Mouse (Mus musculus) adrenal gland, postnatal 10 days (tissue): ENCODE measurements around the gene Fam83g. TPM values are rescaled to one million over a fixed set of nuclear protein-coding genes. Genes with fewer than 3 reads are reported as not detected.

Source experiments
- DNase-seq: peaks from one replicate; pipeline ENCODE4 v3.0.0; 2021; ENCODE audit warnings: mixed read lengths
- total RNA-seq, 2 experiments: library from RNA; stranded (reverse); gene quantifications; 2 replicates each; pipeline ENCODE4 v1.2.3; 2021

Gene Fam83g
- total RNA-seq, 2 experiments from 2014 or later, result 0.78 to 0.85 TPM

DNA sequence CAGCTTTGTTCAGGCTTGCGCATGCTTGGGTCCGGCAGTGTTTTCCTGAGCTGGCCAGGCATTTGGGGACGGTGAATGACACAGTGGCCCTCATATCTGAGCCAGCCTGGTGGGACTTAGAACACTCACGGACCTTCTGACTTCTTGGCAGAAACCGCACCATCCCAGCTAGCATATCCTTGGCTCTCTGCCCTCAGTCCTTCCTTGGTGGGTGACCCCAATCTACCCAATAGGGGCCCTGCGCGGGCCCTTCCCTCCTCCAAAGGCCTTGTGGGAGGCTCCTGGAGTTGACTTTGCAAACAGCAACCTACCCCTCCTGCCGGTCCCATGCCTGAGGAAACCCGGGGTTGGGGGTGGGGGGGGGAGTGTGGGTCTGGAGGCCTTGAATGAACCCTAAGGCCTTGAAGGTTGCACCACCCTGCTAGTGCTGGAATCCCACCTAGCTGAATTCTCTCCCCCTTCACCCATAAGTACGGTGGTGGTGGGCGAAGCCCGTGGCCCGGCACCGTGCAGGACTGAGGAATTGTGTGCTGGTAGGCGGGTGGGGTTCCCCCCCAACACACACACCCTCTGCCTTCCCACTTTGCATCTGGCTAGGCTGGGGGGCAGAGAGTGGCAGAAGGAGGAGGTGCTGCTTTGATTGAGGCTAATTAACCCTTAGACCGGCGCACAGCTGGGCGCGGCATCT lies 9.6 kb upstream of the Fam83g start:
- DNase-seq, result peak; percentile 40

DNA sequence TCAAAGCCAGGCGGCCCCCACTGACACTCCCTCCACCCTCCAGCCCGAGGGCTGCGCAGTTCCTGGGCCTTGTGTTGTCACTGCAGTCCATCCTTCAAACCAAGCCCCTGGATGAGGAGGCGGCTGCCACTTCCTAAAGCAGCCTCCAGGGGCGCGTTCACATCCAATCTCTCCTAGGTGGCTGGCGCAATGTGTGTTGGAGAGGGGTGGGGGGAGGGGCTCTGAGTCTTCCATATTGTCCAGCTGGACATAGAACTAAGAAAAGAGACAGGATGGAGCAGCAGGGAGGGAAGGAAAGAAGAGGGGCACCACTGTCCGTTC lies 9.1 kb upstream of the Fam83g start:
- DNase-seq, result peak; percentile 40

GRCm38 (mm10) chr11:61675332-61675731 lies 8.6 kb upstream of the Fam83g start:
- no peak for DNase-seq

DNA sequence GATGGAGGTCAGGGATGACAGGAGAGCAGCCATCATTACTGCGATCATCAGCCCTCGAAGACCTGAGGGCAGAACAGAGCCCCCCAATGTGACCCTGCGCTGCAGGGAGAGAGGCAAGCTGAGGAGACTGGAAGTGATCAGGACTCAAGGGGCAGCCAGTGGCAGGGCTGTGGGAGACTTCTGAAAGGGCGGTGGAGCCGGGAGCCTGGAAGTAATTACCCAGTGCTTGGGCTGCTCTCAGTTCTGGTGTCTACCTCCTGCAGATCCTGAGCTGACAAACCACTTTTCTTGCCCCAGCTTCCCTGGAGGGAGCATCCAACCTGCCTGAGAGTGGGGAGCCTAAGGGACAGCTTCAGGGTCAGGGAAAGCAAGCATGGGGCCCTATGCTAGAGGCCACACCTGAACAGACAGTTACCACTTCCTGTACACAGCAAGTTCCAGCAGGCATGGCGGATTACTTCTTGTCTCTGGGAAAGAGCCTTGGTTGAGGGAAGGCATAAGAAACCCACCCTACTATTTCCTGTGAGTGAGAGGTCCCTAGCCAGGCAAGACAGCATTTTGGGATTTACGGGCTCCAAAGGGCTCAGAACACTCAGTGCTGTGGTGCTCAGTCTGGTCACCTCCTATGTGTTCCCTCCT lies 7.6 kb upstream of the Fam83g start:
- no peak for DNase-seq

- no peak for DNase-seq
Measured at GRCm38 (mm10) chr11:61677709-61678108, 6.2 kb upstream of the Fam83g start.

DNA sequence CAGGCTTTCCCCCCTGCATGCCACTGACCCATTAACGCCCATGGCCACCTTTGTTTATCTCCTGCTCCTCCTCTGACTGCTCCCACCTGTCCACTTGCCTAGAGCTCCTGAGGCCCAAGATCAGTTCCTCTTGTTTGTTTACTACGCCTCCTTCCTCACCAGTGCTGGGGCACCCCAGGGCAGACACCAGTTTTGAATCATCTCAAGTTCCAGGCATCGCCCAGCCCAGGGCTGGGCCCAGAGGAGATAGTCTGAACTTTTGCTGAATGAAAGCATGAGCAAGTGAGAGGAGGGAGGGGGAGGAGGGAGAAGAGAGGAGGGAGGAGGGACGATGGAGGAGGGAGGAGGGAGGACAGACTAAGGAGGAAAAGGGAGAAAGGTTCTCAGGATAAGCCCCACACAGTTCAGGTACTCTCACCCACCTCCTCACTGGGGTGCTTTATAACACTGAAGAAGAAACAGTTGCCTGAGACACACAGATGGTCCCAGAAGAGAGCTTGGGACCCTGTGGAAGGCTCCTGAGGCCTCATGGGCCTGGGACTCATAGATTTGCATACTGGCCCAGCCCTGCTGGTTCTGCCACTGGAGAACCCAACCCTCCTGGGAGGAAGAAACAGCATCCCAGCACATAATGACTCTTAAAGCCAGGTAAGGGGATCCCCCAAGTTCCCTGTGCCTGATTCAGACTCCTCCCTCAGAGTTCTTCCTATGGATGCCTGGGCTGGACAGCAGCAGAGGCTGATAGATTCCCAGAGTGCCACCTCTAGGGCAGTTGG lies 4.6 kb upstream of the Fam83g start:
- DNase-seq, result no peak

- DNase-seq, result no peak
Measured at GRCm38 (mm10) chr11:61685119-61685725, 1.3 kb downstream of the Fam83g start.

DNA sequence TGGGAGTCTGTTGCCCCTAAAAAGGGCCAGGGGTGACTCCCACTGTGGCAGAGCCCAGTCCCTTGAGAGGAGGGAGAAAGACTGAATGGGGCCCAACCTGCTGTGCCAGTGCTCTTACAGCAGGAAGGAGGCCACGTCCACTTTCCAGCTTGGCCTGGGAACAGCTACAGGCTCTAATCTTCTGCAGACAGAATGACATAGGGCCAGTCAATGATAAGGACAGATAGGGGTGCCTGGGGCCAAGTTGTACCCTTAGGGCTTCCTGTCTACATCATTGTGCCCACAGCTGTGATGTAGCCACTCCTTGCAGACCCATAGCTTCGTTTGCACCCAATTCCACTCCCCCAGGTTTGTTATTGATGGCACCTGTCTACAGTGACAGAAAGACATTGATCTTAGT lies 2.2 kb downstream of the Fam83g start:
- DNase-seq, result no peak

DNA sequence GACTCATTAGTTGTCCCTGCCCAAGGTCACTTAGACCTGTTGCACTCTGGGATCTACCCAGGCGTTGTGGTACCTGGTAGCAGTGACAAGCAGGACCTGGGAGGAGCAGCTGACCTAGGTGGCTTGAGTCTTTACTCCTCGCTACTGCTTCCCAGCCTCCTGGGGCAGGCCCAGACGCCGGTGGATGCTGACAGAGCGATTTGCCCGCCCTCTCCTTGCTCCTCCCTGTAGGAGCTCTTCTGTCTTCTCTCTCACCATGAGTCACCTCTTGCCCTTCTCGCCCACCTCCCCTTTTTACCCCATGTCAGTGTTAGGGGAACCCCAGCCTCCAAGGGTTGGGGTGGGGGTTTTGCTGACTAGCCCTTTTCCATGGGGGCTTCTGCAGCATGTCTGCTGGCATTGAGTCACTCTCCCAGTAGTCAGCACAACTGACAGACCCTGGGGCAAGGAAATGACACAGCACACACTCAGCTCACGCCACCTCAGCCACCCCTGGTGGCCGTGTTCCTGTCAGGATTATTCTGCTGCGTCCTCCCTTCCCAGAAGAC lies 3.1 kb downstream of the Fam83g start:
- DNase-seq, result no peak

- no peak for DNase-seq
Measured at GRCm38 (mm10) chr11:61687595-61687994, 3.7 kb downstream of the Fam83g start.

- no peak for DNase-seq
Measured at GRCm38 (mm10) chr11:61692996-61693395, 9.1 kb downstream of the Fam83g start.

- no peak for DNase-seq
Measured at GRCm38 (mm10) chr11:61698852-61699251, 15.0 kb downstream of the Fam83g start.

GRCm38 (mm10) chr11:61699460-61699859 lies 15.6 kb downstream of the Fam83g start:
- no peak for DNase-seq

DNA sequence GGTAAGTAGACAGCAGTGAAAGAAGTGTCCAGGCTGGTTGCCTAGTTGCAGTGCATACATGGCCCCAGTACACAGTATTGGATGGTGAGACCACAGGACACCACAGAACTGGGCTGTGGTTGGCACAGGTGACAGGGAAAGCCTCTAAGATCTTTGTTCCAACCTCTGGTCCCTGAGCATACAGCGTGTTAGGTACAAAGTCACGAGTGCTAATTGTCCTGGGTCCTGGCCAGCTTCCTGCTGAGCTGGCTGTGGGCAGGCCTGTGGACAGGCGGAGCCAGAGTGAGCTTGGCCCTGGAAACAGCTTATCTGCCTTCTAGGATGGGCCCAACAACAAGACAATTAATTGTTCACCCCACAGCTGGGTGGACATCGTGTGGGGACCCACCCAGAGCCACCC lies 16.0 kb downstream of the Fam83g start:
- peak; percentile 30 for DNase-seq

GRCm38 (mm10) chr11:61701696-61702095 lies 17.8 kb downstream of the Fam83g start:
- no peak for DNase-seq

- no peak for DNase-seq
Measured at GRCm38 (mm10) chr11:61702494-61702893, 18.6 kb downstream of the Fam83g start.

DNA sequence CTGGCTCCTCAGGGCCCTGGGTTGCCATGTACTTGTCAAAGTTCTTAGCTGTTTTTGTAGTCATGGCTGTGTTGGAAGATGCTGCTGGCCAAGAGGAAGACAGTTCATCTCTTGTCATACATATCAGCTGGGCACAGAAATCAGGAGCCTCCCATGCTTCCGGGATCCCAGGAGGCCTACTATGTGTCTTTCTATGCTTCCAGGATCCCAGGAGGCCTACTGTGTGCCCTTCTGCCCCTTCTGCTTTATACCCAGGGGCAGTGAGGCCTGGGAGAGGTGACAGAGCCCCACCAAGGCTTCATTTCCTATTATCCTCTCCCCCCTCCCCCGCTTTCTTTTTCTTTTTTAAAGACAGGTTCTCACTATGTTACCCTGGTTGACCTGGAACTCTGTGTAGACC lies 21.7 kb downstream of the Fam83g start:
- DNase-seq, result no peak

- no peak for DNase-seq
Measured at GRCm38 (mm10) chr11:61706232-61706631, 22.3 kb downstream of the Fam83g start.

- no peak for DNase-seq
Measured at GRCm38 (mm10) chr11:61708928-61709327, 25.0 kb downstream of the Fam83g start.

- peak; percentile 65 for DNase-seq
Measured at GRCm38 (mm10) chr11:61713157-61713855, 29.4 kb downstream of the Fam83g start.

- peak; percentile 81 for DNase-seq
Measured at GRCm38 (mm10) chr11:61714346-61715117, 30.6 kb downstream of the Fam83g start.
